Comparison of ENCODE assay signal across 21 mouse cellular contexts in the genomic region with DNA sequence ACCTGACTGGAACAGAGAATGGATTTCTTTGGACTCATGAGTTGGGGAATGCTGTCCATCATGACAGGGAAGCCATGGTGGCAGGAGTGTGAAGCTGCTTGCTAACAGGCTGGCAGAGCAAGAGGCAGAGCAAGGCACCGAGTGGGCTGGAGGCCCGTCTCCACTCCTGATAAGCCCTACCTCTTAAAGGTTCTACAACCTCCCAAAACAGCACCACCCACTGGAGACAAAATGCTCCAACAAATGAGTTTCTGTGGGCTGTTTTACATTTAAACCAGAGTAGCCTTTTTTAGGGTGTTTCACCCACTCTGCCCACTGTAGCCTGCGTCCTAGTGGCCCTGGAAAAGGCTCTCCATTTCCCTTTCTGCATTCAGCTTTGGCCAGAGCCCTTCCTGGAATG.
DNase-seq lines count a peak whose midpoint lies in the region; ATAC-seq and TF ChIP-seq lines count a peak whose summit lies in the region.
"Had no signal": no experiment of that assay in that cellular context is flagged by ENCODE, and none has a peak within 500 bp of the region (broad histone marks: within the 10 kb centered on the region; RNA-seq: fewer than 3 reads in every experiment).

No protein-coding gene starts in this region.

- intact Hi-C loops in heart, adult 2 months (cut with DNase I): loop anchor here (5.0 kb wide), 1 partner anchor 37 kb away; no protein-coding TSS in a partner anchor

- H3K9me3 ChIP-seq in heart, postnatal 0 days (replicated peaks; ENCODE audit: control insufficient read depth, low read length): no peaks in the 10 kb centered on the region
- H3K9me3 ChIP-seq in lung, embryonic 15.5 days: no peaks in the 10 kb centered on the region
- H3K9me3 ChIP-seq: embryonic facial prominence, embryonic 10.5 days; heart, embryonic 15.5 days; limb, embryonic 13.5 days; neural tube, embryonic 12.5 days; stomach, embryonic 15.5 days had no signal

- 0 out of 2 replicates have a peak, but pooled peaks have one; percentile 16 for TF ChIP-seq CTCF in heart, postnatal 0 days (IDR thresholded peaks at IDR 0.05; ENCODE audit: low read depth)
- TF ChIP-seq CTCF in heart, adult 2 months (IDR thresholded peaks at IDR 0.05): no peak

- no peak overlapping the region for H3K27ac ChIP-seq in heart, postnatal 0 days (ENCODE audit: low read depth)
- H3K27ac ChIP-seq in heart, adult 2 months: no peak overlapping the region
- 0 out of 2 replicates have a peak overlapping the region, but pooled peaks have one; percentile 79 for H3K27ac ChIP-seq in lung, embryonic 15.5 days
- H3K27ac ChIP-seq: embryonic facial prominence, embryonic 10.5 days; limb, embryonic 13.5 days; liver, embryonic 14.5 days; neural tube, embryonic 12.5 days; stomach, embryonic 15.5 days had no signal

- H3K36me3 ChIP-seq in heart, postnatal 0 days (replicated peaks; ENCODE audit: control insufficient read depth, insufficient read depth, low read length): no peaks in the 10 kb centered on the region
- H3K36me3 ChIP-seq in heart, adult 2 months (ENCODE audit: control insufficient read depth, insufficient read depth, low read length): peaks cover 2% of the 10 kb centered on the region
- no peaks in the 10 kb centered on the region for H3K36me3 ChIP-seq in lung, embryonic 15.5 days
- H3K36me3 ChIP-seq: embryonic facial prominence, embryonic 10.5 days; heart, embryonic 15.5 days; limb, embryonic 13.5 days; neural tube, embryonic 12.5 days; stomach, embryonic 15.5 days had no signal

- TF ChIP-seq POLR2A in heart, adult 2 months (IDR thresholded peaks at IDR 0.05; ENCODE audit: insufficient read depth, low read depth, low read length): no peak

- 67% methylated on average over 3 of the region's 3 CpGs for WGBS in heart, postnatal 0 days
- 88% methylated on average over 3 of the region's 3 CpGs for WGBS in heart, adult 2 months
- WGBS in lung, embryonic 15.5 days: 84% methylated on average over 3 of the region's 3 CpGs

- ATAC-seq in heart, postnatal 0 days (ENCODE audit: insufficient read depth, low read depth): no peak
- ATAC-seq in lung, embryonic 15.5 days (ENCODE audit: borderline replicate concordance, extremely low read depth, low FRiP score, low TSS enrichment): no peak
- peak; percentile 12 for ATAC-seq in CD4-positive, CD25-positive, alpha-beta regulatory T cell, adult 4 months
- ATAC-seq in inflammation-experienced regulatory T-cells, adult 6 months: peak; percentile 44
- ATAC-seq: hindbrain, embryonic 16.5 days had no signal

- no peak overlapping the region for H3K9ac ChIP-seq in heart, postnatal 0 days (replicated peaks; ENCODE audit: low read depth, low read length)
- no peak overlapping the region for H3K9ac ChIP-seq in heart, adult 2 months (ENCODE audit: low read depth, low read length)
- no peak overlapping the region for H3K9ac ChIP-seq in lung, embryonic 15.5 days
- H3K9ac ChIP-seq: heart, embryonic 15.5 days; limb, embryonic 13.5 days; liver, embryonic 14.5 days; neural tube, embryonic 12.5 days; stomach, embryonic 15.5 days had no signal

- no peak for DNase-seq in heart, postnatal 0 days (ENCODE audit: low spot score)
- no peak for DNase-seq in heart, adult 2 months
- DNase-seq in lung, postnatal 36 days: no peak
- no peak for DNase-seq in ovary, postnatal 10 days (ENCODE audit: low spot score)
- no peak for DNase-seq in layer of hippocampus, adult 18-20 months (ENCODE audit: low spot score in 2 of 2)
- DNase-seq: cerebellum, adult 18-20 months; kidney, adult 2 months; kidney, postnatal 36 days; lung, postnatal 14 days; spleen, adult 18-20 months; thymus, adult 2 months had no signal

- no peaks in the 10 kb centered on the region for H3K27me3 ChIP-seq in heart, postnatal 0 days (ENCODE audit: control insufficient read depth, insufficient read depth, low read length)
- H3K27me3 ChIP-seq in heart, adult 2 months (ENCODE audit: control insufficient read depth, insufficient read depth, low read length): no peaks in the 10 kb centered on the region
- no peaks in the 10 kb centered on the region for H3K27me3 ChIP-seq in lung, embryonic 15.5 days
- H3K27me3 ChIP-seq: heart, embryonic 15.5 days; limb, embryonic 13.5 days; neural tube, embryonic 12.5 days; stomach, embryonic 15.5 days had no signal

- no peaks in the 10 kb centered on the region for H3K79me2 ChIP-seq in heart, adult 2 months (replicated peaks; ENCODE audit: control insufficient read depth, insufficient read depth, low read length)

- H3K4me2 ChIP-seq in heart, postnatal 0 days (ENCODE audit: low read depth, low read length): no peak overlapping the region
- H3K4me2 ChIP-seq in lung, embryonic 15.5 days: no peak overlapping the region
- H3K4me2 ChIP-seq: heart, embryonic 15.5 days; limb, embryonic 13.5 days; neural tube, embryonic 12.5 days; stomach, embryonic 15.5 days had no signal

- no peak for TF ChIP-seq EP300 in heart, postnatal 0 days (IDR thresholded peaks at IDR 0.05; ENCODE audit: low read depth)
- no peak for TF ChIP-seq EP300 in heart, adult 2 months (IDR thresholded peaks at IDR 0.05; ENCODE audit: insufficient read depth, low read depth, low read length)

- peaks cover 41% of the 10 kb centered on the region for H3K4me1 ChIP-seq in heart, postnatal 0 days (ENCODE audit: control insufficient read depth, insufficient read depth)
- peaks cover 26% of the 10 kb centered on the region for H3K4me1 ChIP-seq in heart, adult 2 months (ENCODE audit: control insufficient read depth, insufficient read depth, low read length)
- peaks cover 48% of the 10 kb centered on the region for H3K4me1 ChIP-seq in lung, embryonic 15.5 days
- H3K4me1 ChIP-seq: neural tube, embryonic 12.5 days had no signal

- H3K4me3 ChIP-seq in heart, postnatal 0 days (ENCODE audit: low read depth, low read length): no peak overlapping the region
- H3K4me3 ChIP-seq in heart, adult 2 months: no peak overlapping the region
- no peak overlapping the region for H3K4me3 ChIP-seq in lung, embryonic 15.5 days
- H3K4me3 ChIP-seq: embryonic facial prominence, embryonic 10.5 days; heart, embryonic 15.5 days; limb, embryonic 13.5 days; neural tube, embryonic 12.5 days; stomach, embryonic 15.5 days had no signal

Comparison
In these comparisons a context has a peak if more than half of its experiments do, and no peak if none do; other contexts are left out.
1. ATAC-seq: peak in CD4-positive, CD25-positive, alpha-beta regulatory T cell, adult 4 months (single experiment) and inflammation-experienced regulatory T-cells, adult 6 months (single experiment); none in heart, postnatal 0 days (single experiment) and lung, embryonic 15.5 days (single experiment).